Mouse (Mus musculus): ENCODE measurements around the gene Rps15a.
A peak's percentile ranks its signal among the peaks of the same experiment; 100 is the strongest.

Gene Rps15a

GRCm38 (mm10) chr7:118115877-118116568 lies at the start of gene Rps15a:
TSS of gene Rps15a (minus strand) at chr7:118116188.
- DNase-seq = peak; percentile 95 to 96

DNA sequence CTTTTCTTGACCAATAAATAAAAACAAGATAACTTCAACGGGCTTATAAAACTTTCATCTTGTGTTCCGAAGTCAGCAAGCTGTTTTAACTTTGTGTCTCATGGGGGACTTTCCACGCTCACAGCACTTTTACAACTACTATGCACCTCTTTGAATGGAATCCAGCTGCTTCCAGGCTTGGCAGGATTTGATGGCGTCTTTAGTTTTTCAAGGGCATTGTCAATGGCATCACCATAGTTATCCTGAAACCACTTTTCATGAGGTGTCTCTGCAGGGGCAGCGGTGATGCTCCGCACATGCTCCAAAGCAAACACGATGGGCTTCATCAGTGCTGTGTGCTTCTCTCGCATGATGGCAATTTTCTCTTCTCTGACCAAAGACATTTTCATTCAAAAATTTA lies 47.0 kb upstream of the Rps15a start:
- no peak for DNase-seq

- no peak for DNase-seq
Observed at GRCm38 (mm10) chr7:118160121-118160520, 44.1 kb upstream of the Rps15a start.

- DNase-seq = no peak
Observed at GRCm38 (mm10) chr7:118156461-118156860, 40.5 kb upstream of the Rps15a start.

- no peak for DNase-seq
Observed at GRCm38 (mm10) chr7:118154150-118154549, 38.2 kb upstream of the Rps15a start.

- DNase-seq = no peak
Observed at GRCm38 (mm10) chr7:118143602-118144001, 27.6 kb upstream of the Rps15a start.

- DNase-seq = no peak
Observed at GRCm38 (mm10) chr7:118143123-118143522, 27.1 kb upstream of the Rps15a start.

GRCm38 (mm10) chr7:118141271-118141670 lies 25.3 kb upstream of the Rps15a start:
- no peak for DNase-seq

- DNase-seq = no peak
Observed at GRCm38 (mm10) chr7:118135128-118135527, 19.1 kb upstream of the Rps15a start.

GRCm38 (mm10) chr7:118129430-118130041 lies 13.5 kb upstream of the Rps15a start, which contains the start of gene Arl6ip1:
TSS of gene Arl6ip1 (minus strand) at chr7:118129662.
- peak; percentile 95 to 96 for DNase-seq

DNA sequence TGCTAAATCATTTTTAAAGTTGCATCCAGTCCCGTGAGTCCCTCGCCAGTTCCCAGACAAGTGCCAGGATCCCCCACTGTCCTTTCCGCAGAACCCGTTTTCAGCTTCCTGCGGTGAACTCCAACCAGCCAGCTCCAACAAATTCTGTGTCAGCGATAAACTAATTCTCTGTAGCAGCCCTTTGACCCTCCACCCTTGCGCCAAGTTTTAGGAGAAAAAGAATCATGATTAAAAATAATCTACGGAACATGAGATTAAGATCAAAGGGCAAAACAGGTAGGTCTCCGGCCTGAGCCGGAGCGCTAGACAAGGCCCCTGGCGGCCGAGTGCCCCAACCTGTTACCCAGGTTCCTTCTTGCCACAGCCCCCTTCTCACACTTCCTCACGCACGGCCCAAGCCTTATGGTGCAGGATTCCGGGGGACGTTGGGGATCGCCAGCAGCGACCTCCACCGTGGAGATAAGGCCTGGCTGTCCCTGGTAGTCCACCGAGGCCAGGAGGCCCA lies 13.0 kb upstream of the Rps15a start:
- DNase-seq = no peak

- no peak for DNase-seq
Observed at GRCm38 (mm10) chr7:118126219-118126875, 10.4 kb upstream of the Rps15a start.

GRCm38 (mm10) chr7:118125736-118126135 lies 9.7 kb upstream of the Rps15a start:
- no peak for DNase-seq

GRCm38 (mm10) chr7:118123512-118124411 lies 7.8 kb upstream of the Rps15a start:
- no peak for DNase-seq

DNA sequence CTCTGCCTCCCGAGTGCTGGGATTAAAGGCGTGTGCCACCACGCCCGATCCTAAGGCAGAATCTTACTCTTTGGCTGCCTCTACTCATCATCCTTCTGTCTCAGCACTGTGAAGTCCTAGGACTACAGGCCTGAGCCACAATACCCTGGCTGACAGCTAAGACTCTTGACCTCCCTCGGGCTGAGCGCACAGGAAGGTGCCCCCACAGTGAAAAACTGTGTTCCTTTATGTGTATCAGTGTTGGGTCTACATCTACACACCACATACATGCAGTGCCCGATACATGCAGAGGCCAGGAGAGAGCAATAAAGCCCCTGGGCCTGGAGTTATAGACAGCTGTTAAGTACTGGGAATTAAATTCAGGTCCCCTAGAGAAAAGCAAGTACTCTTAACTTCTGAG lies 6.2 kb upstream of the Rps15a start:
- DNase-seq = no peak

GRCm38 (mm10) chr7:118120654-118121053 lies 4.7 kb upstream of the Rps15a start:
- DNase-seq = no peak

DNA sequence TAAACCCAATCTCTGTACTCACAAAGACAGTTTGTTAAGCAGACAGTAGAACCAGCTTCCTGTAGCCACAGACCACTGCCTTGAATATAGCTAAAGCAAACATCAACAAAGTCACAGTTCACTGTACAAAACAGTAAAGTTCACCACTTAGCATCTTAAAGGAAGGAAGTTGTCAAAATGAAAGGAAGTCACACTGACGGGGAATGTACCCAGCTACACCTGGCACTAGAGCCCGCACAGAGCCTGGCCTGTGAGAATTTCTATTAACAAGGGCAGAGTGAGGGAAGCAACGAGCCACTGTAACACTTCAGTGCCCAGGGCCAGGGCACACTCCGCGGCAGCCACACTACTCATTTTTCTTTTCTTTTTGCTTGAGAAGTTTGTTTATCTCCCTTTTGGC lies 4.0 kb upstream of the Rps15a start:
- DNase-seq = peak; percentile 74 to 76

- no peak for DNase-seq
Observed at GRCm38 (mm10) chr7:118119142-118119541, 3.2 kb upstream of the Rps15a start.

DNA sequence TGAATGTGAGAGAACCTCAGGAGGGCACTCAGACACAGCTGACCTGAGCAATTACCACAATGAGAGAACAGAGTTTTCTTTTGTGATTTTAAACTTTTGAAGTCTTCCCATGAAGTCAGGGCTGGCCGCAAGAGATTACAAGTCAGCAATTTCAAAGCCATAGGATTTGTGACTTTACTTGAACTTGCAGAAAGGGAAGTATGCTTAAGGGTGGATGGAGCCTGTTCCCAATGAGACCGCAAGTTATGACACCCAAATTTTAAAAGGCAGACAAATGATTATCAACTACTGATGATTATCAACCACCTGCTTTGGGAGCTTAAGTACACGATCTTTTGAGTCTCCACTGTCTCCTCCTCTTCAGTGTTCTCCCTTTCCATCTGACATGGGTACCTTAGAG lies 2.4 kb upstream of the Rps15a start:
- DNase-seq = no peak

- DNase-seq = peak in 1 of 2 experiments; percentile 13
Observed at GRCm38 (mm10) chr7:118117539-118118210, 1.7 kb upstream of the Rps15a start.

DNA sequence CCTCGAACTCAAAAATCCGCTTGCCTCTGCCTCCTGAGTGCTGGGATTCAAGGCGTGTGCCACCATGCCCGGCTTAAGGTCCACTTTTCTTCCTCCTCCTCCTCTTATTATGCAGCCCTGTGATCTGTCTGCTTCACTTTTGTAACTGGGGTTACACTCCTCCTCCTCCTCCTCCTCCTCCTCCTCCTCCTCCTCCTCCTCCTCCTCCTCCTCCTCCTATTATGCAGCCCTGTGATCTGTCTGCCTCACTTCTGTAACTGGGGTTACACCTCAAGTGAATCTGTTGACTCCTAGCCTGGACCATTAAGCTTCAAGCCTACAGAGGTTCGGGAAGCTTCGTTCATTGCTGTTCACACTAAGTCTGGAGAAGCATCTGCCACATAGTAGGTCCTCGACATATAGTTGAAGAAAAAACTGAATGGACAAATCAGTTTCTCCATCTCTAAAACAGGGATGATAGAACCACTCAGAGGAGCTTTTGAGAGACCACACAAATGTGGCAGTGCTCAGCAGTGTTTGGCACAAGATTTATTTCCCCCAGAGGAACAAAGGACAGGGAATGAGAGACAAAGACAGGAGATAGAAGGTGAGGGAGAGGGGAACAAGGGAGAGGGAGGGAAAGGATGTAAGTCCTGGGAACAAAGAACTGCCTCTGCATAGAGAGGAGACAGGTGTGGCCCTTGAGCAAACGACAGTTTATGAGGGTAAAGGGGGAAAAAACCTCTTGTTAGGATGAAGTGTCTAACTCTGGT lies 975 bp upstream of the Rps15a start:
- DNase-seq = no peak

DNA sequence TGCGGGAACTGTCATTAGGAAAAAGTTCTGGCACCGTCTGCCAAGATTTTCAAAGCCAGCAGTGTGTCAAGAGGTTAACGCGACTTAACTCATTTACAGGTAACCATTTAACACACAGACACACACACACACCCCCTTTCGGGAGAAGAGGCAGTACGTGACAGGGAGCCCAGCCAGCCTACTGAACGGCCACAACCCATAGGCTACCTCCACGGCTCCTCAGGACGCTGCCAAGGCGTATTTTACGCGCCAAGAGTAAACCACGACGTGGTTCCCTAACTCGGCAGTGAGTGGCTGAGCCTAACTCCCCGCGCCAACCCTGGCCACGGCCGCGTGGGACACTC lies 483 bp downstream of the Rps15a start:
- DNase-seq = no peak

All from B cell, adult 2 months (primary cell).